Mouse (Mus musculus) C2C12 (cell line): Measurements from ENCODE around the gene Nudt16l1. TPM values are rescaled to one million over a fixed set of nuclear protein-coding genes. Genes with fewer than 3 reads are reported as not detected.

Source experiments
- H3K27me3 ChIP-seq: one replicate; pipeline ENCODE4 v1.6.1; 2011; ENCODE audit not compliant: control insufficient read depth, insufficient read depth, insufficient read length
- H3K36me3 ChIP-seq: one replicate; pipeline ENCODE4 v1.6.1; 2011; ENCODE audit not compliant: control insufficient read depth, insufficient read depth
- H3K4me3 ChIP-seq: one replicate; pipeline ENCODE4 v1.5.1; 2011; ENCODE audit warnings: mild to moderate bottlenecking, control low read depth; ENCODE audit not compliant: poor library complexity, insufficient read depth, severe bottlenecking
- H3K79me2 ChIP-seq: one replicate; pipeline ENCODE4 v1.6.1; 2011; ENCODE audit not compliant: control insufficient read depth, insufficient read depth
- H3K79me3 ChIP-seq: one replicate; pipeline ENCODE4 v1.6.1; 2011; ENCODE audit warnings: low read depth, control low read depth
- H3ac ChIP-seq: one replicate; pipeline ENCODE3; 2011; ENCODE audit warnings: low read depth; ENCODE audit not compliant: control insufficient read depth, insufficient read length
- CEBPB ChIP-seq: IDR thresholded peaks from one replicate; pipeline ENCODE4 v1.6.1; 2011; ENCODE audit warnings: low read depth, mild to moderate bottlenecking, control low read depth, moderate library complexity
- CTCF ChIP-seq: IDR thresholded peaks from one replicate; pipeline ENCODE4 v1.5.1; 2011; ENCODE audit not compliant: control insufficient read depth, insufficient read depth, insufficient read length
- FOSL1 ChIP-seq: IDR thresholded peaks from one replicate; pipeline ENCODE4 v1.8.0; 2011; ENCODE audit warnings: mild to moderate bottlenecking, low read length; ENCODE audit not compliant: poor library complexity, insufficient read depth, severe bottlenecking
- MAX ChIP-seq: IDR thresholded peaks from one replicate; pipeline ENCODE4 v1.6.1; 2011; ENCODE audit warnings: mild to moderate bottlenecking, control low read depth
- MYOD1 ChIP-seq: IDR thresholded peaks from one replicate; pipeline ENCODE4 v1.6.1; 2011; ENCODE audit warnings: low read depth; ENCODE audit not compliant: control insufficient read depth, insufficient read length
- MYOG ChIP-seq: IDR thresholded peaks from one replicate; pipeline ENCODE4 v1.6.1; 2011; ENCODE audit not compliant: control insufficient read depth, insufficient read length; ENCODE audit errors: extremely low read depth
- USF1 ChIP-seq: IDR thresholded peaks from one replicate; pipeline ENCODE4 v1.6.1; 2011; ENCODE audit warnings: low read depth, mild to moderate bottlenecking, control low read depth, moderate library complexity
- long read RNA-seq, 2 experiments: library from polyadenylated mRNA; unstranded; transcript quantifications; one replicate each; pipeline ENCODE4 v2.0.0; 2019 to 2020
- polyA plus RNA-seq: library from polyadenylated mRNA; unstranded; fragments of >200 nt; fragmentation: generic; extraction: Trizol; gene quantifications from one replicate; pipeline ENCODE4 v1.2.1, GENCODE M21; 2012; ENCODE audit warnings: missing spikeins

Nudt16l1 gene
- polyA plus RNA-seq: 59.6 TPM
- long read RNA-seq, experiment 1, transcript Nudt16l1-204 (2 exons, 660 nt): minor isoform, 5 of 72 reads
- long read RNA-seq, experiment 1, transcript Nudt16l1-205 (3 exons, 1,618 nt): major isoform, 53 of 72 reads
- long read RNA-seq, experiment 1, partial matches to known transcripts: 0 of 72 reads
- long read RNA-seq, experiment 1, other reads (novel, unspliced or antisense): 10 of 72 reads
- long read RNA-seq, experiment 2, transcript Nudt16l1-205 (3 exons, 1,618 nt): major isoform, 71 of 87 reads
- long read RNA-seq, experiment 2, transcript Nudt16l1-204 (2 exons, 660 nt): minor isoform, 9 of 87 reads
- long read RNA-seq, experiment 2, partial matches to known transcripts: 0 of 87 reads
- long read RNA-seq, experiment 2, other reads (novel, unspliced or antisense): 5 of 87 reads

GRCm38 (mm10) chr16:4938461-4938860 is at the start of gene Nudt16l1:
TSS of gene Nudt16l1 (plus strand) at chr16:4938761.
- H3K79me3 ChIP-seq: peaks cover 3% of the 10 kb centered on the region
- peaks cover 34% of the 10 kb centered on the region for H3K36me3 ChIP-seq
- H3ac ChIP-seq: peak within 1 kb of the TSS; percentile 80
- H3K27me3 ChIP-seq: no peaks in the 10 kb centered on the region
- TF ChIP-seq MYOD1 (no peak), MYOG (no peak), FOSL1 (no peak), CEBPB (no peak), MAX (no peak), USF1 (no peak), CTCF (no peak)
- peaks cover 15% of the 10 kb centered on the region for H3K79me2 ChIP-seq
- H3K4me3 ChIP-seq: peak within 1 kb of the TSS; percentile 86

GRCm38 (mm10) chr16:4890201-4890709 is 48.3 kb upstream of the Nudt16l1 start:
- Histone ChIP-seq H3K79me2 (peaks cover 40% of the 10 kb centered on the region), H3K36me3 (no peaks in the 10 kb centered on the region), H3ac (no peak overlapping the region), H3K27me3 (no peaks in the 10 kb centered on the region), H3K4me3 (no peak overlapping the region), H3K79me3 (peaks cover 9% of the 10 kb centered on the region)
- no peak for TF ChIP-seq FOSL1
- no peak for TF ChIP-seq USF1

DNA sequence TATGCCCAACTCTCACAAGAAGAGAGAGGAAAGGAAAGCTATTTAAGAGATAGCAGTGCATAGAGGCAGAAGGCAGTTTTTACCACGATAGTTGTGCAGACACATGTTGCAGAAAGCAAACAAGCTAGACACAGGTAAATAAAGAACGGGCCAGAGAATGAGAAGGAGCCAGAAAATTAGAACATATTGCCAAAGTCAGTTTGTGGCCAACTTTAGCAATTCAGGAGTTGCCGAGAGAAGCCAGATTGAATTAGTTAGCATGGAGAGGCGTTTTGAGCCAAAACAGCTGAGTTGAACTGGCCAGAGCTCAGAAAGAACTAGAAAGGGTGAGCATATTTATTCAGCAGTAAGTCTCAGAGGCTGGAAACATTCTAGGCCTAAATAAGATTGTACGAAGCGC is 46.4 kb upstream of the Nudt16l1 start:
- Histone ChIP-seq H3ac (no peak overlapping the region), H3K79me3 (peaks cover 11% of the 10 kb centered on the region), H3K4me3 (no peak overlapping the region), H3K36me3 (no peaks in the 10 kb centered on the region), H3K27me3 (no peaks in the 10 kb centered on the region), H3K79me2 (peaks cover 30% of the 10 kb centered on the region)
- no peak for TF ChIP-seq MYOD1
- no peak for TF ChIP-seq CTCF
- TF ChIP-seq MAX: no peak
- no peak for TF ChIP-seq USF1
- TF ChIP-seq CEBPB: no peak
- no peak for TF ChIP-seq MYOG

- Histone ChIP-seq H3K36me3 (no peaks in the 10 kb centered on the region), H3K79me2 (peaks cover 9% of the 10 kb centered on the region), H3K4me3 (no peak overlapping the region), H3K27me3 (no peaks in the 10 kb centered on the region), H3ac (no peak overlapping the region), H3K79me3 (peaks cover 11% of the 10 kb centered on the region)
- no peak for TF ChIP-seq CTCF
- no peak for TF ChIP-seq CEBPB
- TF ChIP-seq MAX: no peak
- no peak for TF ChIP-seq MYOG
- no peak for TF ChIP-seq FOSL1
- no peak for TF ChIP-seq MYOD1
- no peak for TF ChIP-seq USF1
Measured at GRCm38 (mm10) chr16:4894201-4894908, 44.2 kb upstream of the Nudt16l1 start.

DNA sequence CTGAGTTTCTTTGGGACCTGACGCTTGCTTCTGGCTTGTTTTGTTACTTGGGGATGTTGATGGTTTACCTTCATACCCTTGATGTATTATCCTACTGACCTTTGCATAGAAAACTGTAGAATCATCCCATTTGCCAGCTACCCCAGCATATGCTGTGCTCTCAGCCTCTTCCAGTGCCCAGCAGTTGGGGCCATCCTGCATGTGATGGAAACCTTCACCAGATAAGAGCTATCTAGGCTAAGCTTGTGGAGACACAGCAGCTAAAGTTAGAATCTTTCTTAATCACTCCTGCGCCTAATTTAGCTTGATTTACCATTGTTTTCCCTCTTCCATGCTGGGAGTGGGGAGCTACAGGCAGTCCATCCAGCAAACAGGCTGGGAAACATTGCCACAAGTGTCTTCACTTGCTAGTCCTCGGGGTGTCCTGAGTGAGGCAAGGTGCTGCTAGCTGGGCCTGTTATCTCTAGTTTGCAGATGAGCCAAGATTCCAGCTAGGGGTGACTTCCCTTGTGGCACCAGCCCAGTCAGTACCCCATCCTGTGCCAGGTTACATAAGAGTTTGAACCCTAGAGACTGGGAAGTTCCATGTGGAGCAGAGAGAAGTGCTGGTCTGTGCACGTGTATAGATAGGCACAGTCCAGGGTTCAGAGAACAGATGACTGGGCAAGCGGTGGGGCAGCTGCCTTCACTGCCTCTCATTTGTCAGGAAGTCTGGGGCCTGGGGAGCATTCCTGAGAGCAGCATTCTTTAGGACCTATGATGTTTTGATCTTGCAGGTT is 42.1 kb upstream of the Nudt16l1 start:
- peaks cover 9% of the 10 kb centered on the region for H3K79me3 ChIP-seq
- peaks cover 5% of the 10 kb centered on the region for H3K79me2 ChIP-seq
- H3K36me3 ChIP-seq: no peaks in the 10 kb centered on the region
- no peaks in the 10 kb centered on the region for H3K27me3 ChIP-seq
- H3ac ChIP-seq: no peak overlapping the region
- TF ChIP-seq FOSL1 (no peak), MYOD1 (no peak), MYOG (no peak), USF1 (no peak), CEBPB (no peak), CTCF (no peak), MAX (no peak)
- H3K4me3 ChIP-seq: no peak overlapping the region
